Mouse (Mus musculus) C2C12 (cell line): Measurements from ENCODE around the gene Ccdc43. TPM values are rescaled to one million over a fixed set of nuclear protein-coding genes. Genes with fewer than 3 reads are reported as not detected.
A peak's percentile ranks its signal among the peaks of the same experiment; 100 is the strongest.

Experiments
- H3K27me3 ChIP-seq: one replicate; pipeline ENCODE4 v1.6.1; 2011; ENCODE audit not compliant: control insufficient read depth, insufficient read depth, insufficient read length
- H3K36me3 ChIP-seq: one replicate; pipeline ENCODE4 v1.6.1; 2011; ENCODE audit not compliant: control insufficient read depth, insufficient read depth
- H3K4me3 ChIP-seq: one replicate; pipeline ENCODE4 v1.5.1; 2011; ENCODE audit warnings: mild to moderate bottlenecking, control low read depth; ENCODE audit not compliant: poor library complexity, insufficient read depth, severe bottlenecking
- H3K79me2 ChIP-seq: one replicate; pipeline ENCODE4 v1.6.1; 2011; ENCODE audit not compliant: control insufficient read depth, insufficient read depth
- H3K79me3 ChIP-seq: one replicate; pipeline ENCODE4 v1.6.1; 2011; ENCODE audit warnings: low read depth, control low read depth
- H3ac ChIP-seq: one replicate; pipeline ENCODE3; 2011; ENCODE audit warnings: low read depth; ENCODE audit not compliant: control insufficient read depth, insufficient read length
- CEBPB ChIP-seq: IDR thresholded peaks from one replicate; pipeline ENCODE4 v1.6.1; 2011; ENCODE audit warnings: low read depth, mild to moderate bottlenecking, control low read depth, moderate library complexity
- CTCF ChIP-seq: IDR thresholded peaks from one replicate; pipeline ENCODE4 v1.5.1; 2011; ENCODE audit not compliant: control insufficient read depth, insufficient read depth, insufficient read length
- FOSL1 ChIP-seq: IDR thresholded peaks from one replicate; pipeline ENCODE4 v1.8.0; 2011; ENCODE audit warnings: mild to moderate bottlenecking, low read length; ENCODE audit not compliant: poor library complexity, insufficient read depth, severe bottlenecking
- MAX ChIP-seq: IDR thresholded peaks from one replicate; pipeline ENCODE4 v1.6.1; 2011; ENCODE audit warnings: mild to moderate bottlenecking, control low read depth
- MYOD1 ChIP-seq: IDR thresholded peaks from one replicate; pipeline ENCODE4 v1.6.1; 2011; ENCODE audit warnings: low read depth; ENCODE audit not compliant: control insufficient read depth, insufficient read length
- MYOG ChIP-seq: IDR thresholded peaks from one replicate; pipeline ENCODE4 v1.6.1; 2011; ENCODE audit not compliant: control insufficient read depth, insufficient read length; ENCODE audit errors: extremely low read depth
- USF1 ChIP-seq: IDR thresholded peaks from one replicate; pipeline ENCODE4 v1.6.1; 2011; ENCODE audit warnings: low read depth, mild to moderate bottlenecking, control low read depth, moderate library complexity
- polyA plus RNA-seq: library from polyadenylated mRNA; unstranded; fragments of >200 nt; fragmentation: generic; extraction: Trizol; gene quantifications from one replicate; pipeline ENCODE4 v1.2.1, GENCODE M21; 2012; ENCODE audit warnings: missing spikeins

Gene Ccdc43
- polyA plus RNA-seq, 1 experiment, result 18.6 TPM

- H3K36me3 ChIP-seq, result no peaks in the 10 kb centered on the region
- H3K79me3 ChIP-seq, result no peaks in the 10 kb centered on the region
- TF ChIP-seq MAX (no peak), USF1 (no peak), FOSL1 (no peak), MYOD1 (no peak), CTCF (no peak), CEBPB (no peak), MYOG (no peak)
- H3K4me3 ChIP-seq, result no peak overlapping the region
- H3K79me2 ChIP-seq, result no peaks in the 10 kb centered on the region
- no peaks in the 10 kb centered on the region for H3K27me3 ChIP-seq
- H3ac ChIP-seq, result no peak overlapping the region
Measured at GRCm38 (mm10) chr11:102656931-102657330, 40.7 kb downstream of the Ccdc43 start.

DNA sequence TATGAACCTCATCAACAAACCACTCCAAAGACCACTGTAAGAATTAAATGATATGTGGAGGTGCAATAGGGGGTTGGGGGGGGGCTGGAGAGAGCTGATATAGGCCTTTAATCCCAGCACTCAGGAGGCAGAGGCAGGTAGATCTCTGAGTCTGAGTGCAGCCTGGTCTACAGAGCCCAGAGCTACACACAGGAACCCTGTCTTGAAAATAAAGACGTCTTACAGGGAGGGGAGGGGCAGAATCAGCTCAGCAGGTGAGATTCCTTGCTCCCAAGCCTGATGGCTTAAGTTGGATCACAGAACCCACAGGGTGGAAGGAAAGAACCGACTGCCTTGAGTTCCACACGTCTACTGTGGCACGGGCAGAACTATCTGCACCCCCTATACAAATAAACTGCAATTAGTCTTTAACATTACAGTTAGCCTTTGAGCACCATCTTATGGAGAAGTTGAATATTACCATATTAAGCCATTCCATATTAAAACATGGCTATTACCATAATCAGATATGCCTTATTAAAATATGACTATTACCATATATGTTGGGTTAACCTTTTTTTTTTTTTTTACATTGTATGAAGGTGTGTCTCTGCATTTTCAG lies 41.2 kb downstream of the Ccdc43 start:
- Histone ChIP-seq H3K27me3 (no peaks in the 10 kb centered on the region), H3K4me3 (no peak overlapping the region), H3K36me3 (no peaks in the 10 kb centered on the region), H3ac (no peak overlapping the region), H3K79me3 (no peaks in the 10 kb centered on the region), H3K79me2 (no peaks in the 10 kb centered on the region)
- TF ChIP-seq CEBPB, result no peak
- TF ChIP-seq USF1, result no peak
- no peak for TF ChIP-seq MYOG
- TF ChIP-seq FOSL1, result no peak
- TF ChIP-seq MAX, result no peak
- no peak for TF ChIP-seq CTCF
- TF ChIP-seq MYOD1, result no peak

- TF ChIP-seq FOSL1 (no peak), MAX (no peak), MYOG (no peak)
- no peak overlapping the region for H3ac ChIP-seq
- H3K27me3 ChIP-seq, result no peaks in the 10 kb centered on the region
- H3K4me3 ChIP-seq, result no peak overlapping the region
- no peaks in the 10 kb centered on the region for H3K79me3 ChIP-seq
- H3K79me2 ChIP-seq, result no peaks in the 10 kb centered on the region
- H3K36me3 ChIP-seq, result no peaks in the 10 kb centered on the region
Measured at GRCm38 (mm10) chr11:102655888-102656287, 41.7 kb downstream of the Ccdc43 start.

- Histone ChIP-seq H3K27me3 (no peaks in the 10 kb centered on the region), H3K36me3 (no peaks in the 10 kb centered on the region), H3K79me3 (no peaks in the 10 kb centered on the region), H3K4me3 (no peak overlapping the region), H3K79me2 (no peaks in the 10 kb centered on the region), H3ac (no peak overlapping the region)
- TF ChIP-seq FOSL1, result no peak
- no peak for TF ChIP-seq MYOD1
- no peak for TF ChIP-seq CTCF
- no peak for TF ChIP-seq USF1
- TF ChIP-seq MAX, result no peak
- no peak for TF ChIP-seq CEBPB
- no peak for TF ChIP-seq MYOG
Measured at GRCm38 (mm10) chr11:102652844-102653243, 44.7 kb downstream of the Ccdc43 start.

GRCm38 (mm10) chr11:102651381-102651780 lies 46.2 kb downstream of the Ccdc43 start:
- no peaks in the 10 kb centered on the region for H3K36me3 ChIP-seq
- peak; percentile 62 for TF ChIP-seq CTCF
- TF ChIP-seq USF1, result peak; percentile 48
- TF ChIP-seq MYOG, result no peak
- no peak for TF ChIP-seq MAX

GRCm38 (mm10) chr11:102647885-102648284 lies 49.7 kb downstream of the Ccdc43 start:
- Histone ChIP-seq H3K36me3 (no peaks in the 10 kb centered on the region), H3K79me2 (no peaks in the 10 kb centered on the region), H3K4me3 (no peak overlapping the region), H3ac (no peak overlapping the region), H3K79me3 (no peaks in the 10 kb centered on the region), H3K27me3 (no peaks in the 10 kb centered on the region)
- no peak for TF ChIP-seq USF1
- no peak for TF ChIP-seq MAX
- TF ChIP-seq FOSL1, result no peak
- TF ChIP-seq MYOD1, result no peak
- no peak for TF ChIP-seq CEBPB
- no peak for TF ChIP-seq CTCF
- TF ChIP-seq MYOG, result no peak

More at GRCm38 (mm10) chr11:102651381-102651780, 46.2 kb downstream of the Ccdc43 start:
- Histone ChIP-seq H3K79me3 (no peaks in the 10 kb centered on the region), H3K79me2 (no peaks in the 10 kb centered on the region), H3K27me3 (no peaks in the 10 kb centered on the region), H3ac (no peak overlapping the region), H3K4me3 (no peak overlapping the region)
